Comparison of ENCODE assay signal across 14 mouse cellular contexts in the genomic region with DNA sequence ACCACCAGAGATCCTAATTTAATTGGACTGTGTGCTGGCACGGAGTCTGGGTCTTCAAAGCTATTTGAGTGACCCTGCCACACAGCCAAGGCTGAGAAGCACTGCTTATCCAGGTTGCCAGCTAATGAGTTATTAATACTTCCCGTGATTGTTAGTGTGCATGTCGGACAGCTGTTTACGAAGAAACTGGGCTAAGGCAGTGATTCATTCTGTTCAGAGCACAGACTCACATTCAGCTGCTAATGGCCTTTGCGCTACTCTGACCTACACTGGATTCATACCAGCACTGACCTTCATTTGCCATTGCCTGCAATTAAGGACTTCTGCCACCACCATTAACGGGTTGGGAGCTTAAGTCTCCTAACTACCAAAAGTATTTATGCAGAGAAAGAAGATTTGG.
DNase-seq lines count a peak whose midpoint lies in the region; ATAC-seq and TF ChIP-seq lines count a peak whose summit lies in the region.
"Had no signal": no experiment of that assay in that cellular context is flagged by ENCODE, and none has a peak within 500 bp of the region (broad histone marks: within the 10 kb centered on the region; RNA-seq: fewer than 3 reads in every experiment).

No protein-coding gene starts in this region.

- ATAC-seq in kidney, postnatal 0 days (replicated peaks; ENCODE audit: low FRiP score, low read depth): 0 out of 2 replicates have a peak, but pooled peaks have one; percentile 40

- TF ChIP-seq CTCF in kidney, postnatal 0 days (IDR thresholded peaks at IDR 0.05; ENCODE audit: low read depth): no peak

- WGBS in kidney, postnatal 0 days: 54% methylated on average over 6 of the region's 6 CpGs

- no peak overlapping the region for H3K27ac ChIP-seq in kidney, postnatal 0 days
- H3K27ac ChIP-seq: hindbrain, embryonic 15.5 days; kidney, embryonic 15.5 days; liver, embryonic 15.5 days had no signal

- H3K9ac ChIP-seq in kidney, postnatal 0 days (ENCODE audit: low read depth, low read length): no peak overlapping the region
- H3K9ac ChIP-seq: hindbrain, embryonic 15.5 days; kidney, embryonic 15.5 days; liver, embryonic 15.5 days had no signal

- no peak for DNase-seq in kidney, postnatal 0 days (ENCODE audit: low spot score)
- no peak for DNase-seq in kidney, adult 9 months
- peak; percentile 1 for DNase-seq in ovary, adult 18-20 months (ENCODE audit: low spot score)
- DNase-seq in ovary, postnatal 10 days (ENCODE audit: low spot score): no peak
- DNase-seq in adrenal gland, postnatal 36 days: peak; percentile 7 to 31
- DNase-seq in retina, embryonic 14.5 days (ENCODE audit: low spot score): peak; percentile 35
- DNase-seq in thymus, postnatal 36 days: no peak
- DNase-seq in gastrocnemius, adult 8-10 months (ENCODE audit: low spot score in 2 of 2): no peak
- DNase-seq: thymus, postnatal 4 days had no signal

- no peaks in the 10 kb centered on the region for H3K4me1 ChIP-seq in kidney, postnatal 0 days (replicated peaks; ENCODE audit: insufficient read depth, low read length)
- H3K4me1 ChIP-seq: hindbrain, embryonic 15.5 days; kidney, embryonic 15.5 days; liver, embryonic 15.5 days had no signal

- no peaks in the 10 kb centered on the region for H3K9me3 ChIP-seq in kidney, postnatal 0 days (replicated peaks; ENCODE audit: low read length)
- H3K9me3 ChIP-seq: hindbrain, embryonic 15.5 days; kidney, embryonic 15.5 days; liver, embryonic 15.5 days had no signal

- H3K4me2 ChIP-seq in kidney, postnatal 0 days (ENCODE audit: low read length): no peak overlapping the region
- H3K4me2 ChIP-seq: heart, embryonic 11.5 days; hindbrain, embryonic 15.5 days; kidney, embryonic 15.5 days; liver, embryonic 15.5 days had no signal

- no peaks in the 10 kb centered on the region for H3K27me3 ChIP-seq in kidney, postnatal 0 days (ENCODE audit: insufficient read depth, low read length)
- H3K27me3 ChIP-seq: CH12.LX; hindbrain, embryonic 15.5 days; kidney, embryonic 15.5 days; liver, embryonic 15.5 days had no signal

- no peaks in the 10 kb centered on the region for H3K36me3 ChIP-seq in kidney, postnatal 0 days (ENCODE audit: insufficient read depth, low read length)
- H3K36me3 ChIP-seq: hindbrain, embryonic 15.5 days; kidney, embryonic 15.5 days; liver, embryonic 15.5 days had no signal

- H3K4me3 ChIP-seq in kidney, postnatal 0 days (replicated peaks; ENCODE audit: low read depth, low read length): no peak overlapping the region
- H3K4me3 ChIP-seq: hindbrain, embryonic 15.5 days; kidney, embryonic 15.5 days; liver, embryonic 15.5 days had no signal

Comparison
In these comparisons a context has a peak if more than half of its experiments do, and no peak if none do; other contexts are left out.
1. DNase-seq: peak in ovary, adult 18-20 months (single experiment), adrenal gland, postnatal 36 days (2 of 2) and retina, embryonic 14.5 days (single experiment); none in kidney, postnatal 0 days (single experiment), kidney, adult 9 months (single experiment), ovary, postnatal 10 days (single experiment), thymus, postnatal 36 days (0 of 2) and gastrocnemius, adult 8-10 months (0 of 2).